Mouse (Mus musculus) 3T3-L1 (cell line): ENCODE measurements at regions not wholly inside any gene's neighbourhood (a gene's known extent, or its start where the extent isn't known, plus 50 kb on each side); places are given as distances from the start of the nearest gene placed in this dataset.

ENCODE experiments used
- DNase-seq: peaks from one replicate; pipeline ENCODE4 v3.0.0-alpha.2; 2015; ENCODE audit warnings: low read depth, low spot score

- DNase-seq: no peak
These were observed 771.7 kb upstream of the Car8 start for GRCm38 (mm10) chr4:9010381-9011128.

- DNase-seq: no peak
These were observed 770.8 kb upstream of the Car8 start for GRCm38 (mm10) chr4:9009656-9010055.

GRCm38 (mm10) chr4:9005938-9006626, 767.2 kb upstream of the Car8 start:
- DNase-seq: no peak

- DNase-seq: no peak
These were observed 765.0 kb upstream of the Car8 start for GRCm38 (mm10) chr4:9003891-9004290.

- no peak for DNase-seq
These were observed 763.5 kb upstream of the Car8 start for GRCm38 (mm10) chr4:9002380-9002779.

- DNase-seq: no peak
These were observed 759.8 kb upstream of the Car8 start for GRCm38 (mm10) chr4:8998606-8999005.

- no peak for DNase-seq
These were observed 753.3 kb upstream of the Car8 start for GRCm38 (mm10) chr4:8992171-8992570.

- DNase-seq: no peak
These were observed 751.7 kb upstream of the Car8 start for GRCm38 (mm10) chr4:8990551-8990950.

GRCm38 (mm10) chr4:8989614-8990013, 750.8 kb upstream of the Car8 start:
- no peak for DNase-seq

GRCm38 (mm10) chr4:8989110-8989509, 750.3 kb upstream of the Car8 start:
- no peak for DNase-seq

GRCm38 (mm10) chr4:8988345-8988733, 749.5 kb upstream of the Car8 start:
- no peak for DNase-seq

- no peak for DNase-seq
These were observed 748.9 kb upstream of the Car8 start for GRCm38 (mm10) chr4:8987544-8988344.

GRCm38 (mm10) chr4:8986394-8987091, 747.7 kb upstream of the Car8 start:
- DNase-seq: no peak

- DNase-seq: no peak
These were observed 745.3 kb upstream of the Car8 start for GRCm38 (mm10) chr4:8984059-8984606.

- DNase-seq: no peak
These were observed 740.1 kb upstream of the Car8 start for GRCm38 (mm10) chr4:8978949-8979348.

- DNase-seq: no peak
These were observed 731.2 kb upstream of the Car8 start for GRCm38 (mm10) chr4:8969951-8970455.

GRCm38 (mm10) chr4:8968741-8969140, 729.9 kb upstream of the Car8 start:
- DNase-seq: peak; percentile 23

GRCm38 (mm10) chr4:8967986-8968385, 729.1 kb upstream of the Car8 start:
- DNase-seq: no peak

- DNase-seq: peak; percentile 25
These were observed 726.7 kb upstream of the Car8 start for GRCm38 (mm10) chr4:8965563-8965962.

- peak; percentile 9 for DNase-seq
These were observed 724.2 kb upstream of the Car8 start for GRCm38 (mm10) chr4:8962959-8963572.

- no peak for DNase-seq
These were observed 723.0 kb upstream of the Car8 start for GRCm38 (mm10) chr4:8961851-8962250.
